Mouse (Mus musculus): ENCODE results near the gene Gm29609. TPM values are rescaled to one million over a fixed set of nuclear protein-coding genes. Genes with fewer than 3 reads are reported as not detected.

The Gm29609 gene
- polyA plus RNA-seq, 1 experiment from 2014 or later, result 2.4 TPM

DNA sequence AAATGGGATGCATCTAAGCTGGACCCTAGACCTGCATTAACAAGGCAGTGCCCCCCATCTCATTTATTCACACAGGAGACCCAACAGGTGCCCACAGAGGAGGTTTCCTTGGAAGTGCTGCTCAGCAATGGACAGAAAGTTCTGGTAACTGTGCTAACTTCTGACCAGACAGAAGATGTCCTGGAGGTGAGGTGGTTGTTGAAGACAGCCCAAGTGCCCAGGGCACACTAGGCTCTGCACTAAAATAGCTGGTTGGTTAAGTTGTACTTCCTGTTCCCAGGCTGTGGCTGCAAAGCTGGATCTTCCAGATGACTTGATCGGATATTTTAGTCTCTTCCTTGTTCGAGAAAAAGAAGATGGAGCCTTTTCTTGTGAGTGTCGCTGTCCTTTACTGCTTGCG is 16.0 kb upstream of the Gm29609 start:
- 93% methylated on average over 4 of the region's 4 CpGs for WGBS
- Histone ChIP-seq H3K27me3 (replicated peaks) (no peaks in the 10 kb centered on the region), H3K9ac (no peak overlapping the region), H3K36me3 (peaks cover 69% of the 10 kb centered on the region), H3K4me1 (peaks cover 26% of the 10 kb centered on the region), H3K4me3 (no peak overlapping the region), H3K27ac (no peak overlapping the region), H3K9me3 (peaks cover 5% of the 10 kb centered on the region), H3K4me2 (replicated peaks) (no peak overlapping the region)
- no peak for ATAC-seq (ENCODE audit: low FRiP score, low read depth)

DNA sequence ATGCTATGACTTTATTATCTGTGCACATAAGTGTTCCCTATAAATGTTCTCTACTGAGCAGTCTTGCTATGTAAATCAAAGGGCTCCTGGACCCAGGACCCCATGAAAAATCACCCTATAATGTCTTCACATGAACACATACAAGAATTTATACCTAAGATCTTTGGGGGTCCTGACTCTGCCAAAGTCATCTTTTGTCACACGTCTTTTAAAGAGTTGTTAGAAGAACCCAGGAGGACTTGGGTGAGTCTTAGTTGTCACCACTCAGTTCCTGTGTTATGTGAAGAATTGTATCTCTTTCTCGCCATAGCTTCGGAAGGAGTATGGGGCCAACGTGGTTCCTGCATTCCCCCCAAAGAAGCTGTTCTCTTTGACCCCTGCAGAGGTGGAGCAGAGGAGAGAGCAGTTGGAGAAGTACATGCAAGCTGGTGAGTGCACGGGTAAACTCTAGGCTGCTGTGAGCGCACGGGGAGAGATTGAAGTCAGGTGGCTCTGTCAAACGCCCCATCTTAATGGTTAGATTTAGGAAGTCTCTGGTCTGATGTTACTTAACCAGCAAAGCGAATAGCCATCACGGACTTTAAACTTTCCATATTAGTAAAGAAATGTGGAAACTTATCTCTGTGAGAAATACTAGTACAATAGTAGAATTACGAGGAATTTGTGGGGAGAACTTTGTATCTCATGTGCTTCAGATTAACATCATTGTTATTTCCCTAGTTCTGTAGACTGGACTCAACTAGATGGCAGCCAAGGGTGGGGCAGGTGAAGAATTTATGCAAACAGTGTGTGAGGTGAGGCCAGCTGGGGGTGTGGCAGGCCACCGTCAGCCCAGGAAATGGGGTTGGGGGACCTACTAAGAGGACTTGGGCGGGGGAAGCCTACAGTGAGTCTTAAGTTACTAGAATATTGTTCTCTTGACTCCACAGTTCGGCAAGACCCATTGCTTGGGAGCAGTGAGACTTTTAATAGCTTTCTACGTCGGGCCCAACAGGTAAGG is 15.1 kb upstream of the Gm29609 start:
- 92% methylated on average over 16 of the region's 16 CpGs for WGBS
- no peak for ATAC-seq (ENCODE audit: low FRiP score, low read depth)
- Histone ChIP-seq H3K4me3 (peak overlapping the region; percentile 83; the same call in 1 of the 2 replicates), H3K9ac (peak overlapping the region; percentile 92; the same call in 1 of the 2 replicates), H3K9me3 (no peaks in the 10 kb centered on the region), H3K4me2 (replicated peaks) (peak overlapping the region; percentile 82), H3K27me3 (replicated peaks) (no peaks in the 10 kb centered on the region), H3K36me3 (peaks cover 69% of the 10 kb centered on the region), H3K4me1 (peaks cover 20% of the 10 kb centered on the region), H3K27ac (no peak overlapping the region)

DNA sequence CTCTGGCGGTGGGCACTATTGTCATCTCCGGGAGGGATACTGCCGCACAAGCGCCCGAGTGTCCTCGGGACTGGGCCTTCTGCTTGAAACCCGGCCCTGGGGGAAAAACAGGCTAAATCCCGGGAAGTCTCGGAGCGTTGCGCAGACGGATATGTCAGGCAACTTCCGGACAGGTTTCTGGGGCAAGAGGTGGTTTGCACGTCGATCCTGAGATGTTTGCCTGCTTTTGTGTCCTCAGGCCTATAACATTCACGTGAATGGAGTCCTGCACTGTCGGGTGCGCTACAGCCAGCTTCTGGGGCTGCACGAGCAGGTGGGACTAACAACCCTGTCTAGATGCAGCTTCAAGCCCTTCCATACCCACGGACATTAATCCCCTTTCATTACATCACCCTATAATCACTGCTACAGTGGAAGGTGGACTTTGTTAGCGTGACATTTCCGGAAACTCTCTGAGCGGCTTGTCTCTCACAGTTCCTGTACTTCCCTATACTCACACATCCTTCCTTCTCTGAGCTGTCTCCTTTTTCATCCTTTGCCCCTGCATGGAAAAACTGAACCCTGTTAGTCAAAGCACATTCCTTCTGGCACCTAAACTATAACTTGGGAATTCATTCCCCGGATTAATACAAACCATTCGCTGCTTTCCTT is 14.0 kb upstream of the Gm29609 start:
- peaks cover 66% of the 10 kb centered on the region for H3K36me3 ChIP-seq
- 0 out of 2 replicates have a peak overlapping the region, but pooled peaks have one; percentile 32 for H3K27ac ChIP-seq
- no peaks in the 10 kb centered on the region for H3K9me3 ChIP-seq
- peak overlapping the region; percentile 82 for H3K4me2 ChIP-seq (replicated peaks)
- ATAC-seq (ENCODE audit: low FRiP score, low read depth), result no peak
- 15% methylated on average over 25 of the region's 25 CpGs for WGBS
- peaks cover 20% of the 10 kb centered on the region for H3K4me1 ChIP-seq
- peak overlapping the region; percentile 92 for H3K9ac ChIP-seq
- no peaks in the 10 kb centered on the region for H3K27me3 ChIP-seq (replicated peaks)
- peak overlapping the region; percentile 83 for H3K4me3 ChIP-seq

DNA sequence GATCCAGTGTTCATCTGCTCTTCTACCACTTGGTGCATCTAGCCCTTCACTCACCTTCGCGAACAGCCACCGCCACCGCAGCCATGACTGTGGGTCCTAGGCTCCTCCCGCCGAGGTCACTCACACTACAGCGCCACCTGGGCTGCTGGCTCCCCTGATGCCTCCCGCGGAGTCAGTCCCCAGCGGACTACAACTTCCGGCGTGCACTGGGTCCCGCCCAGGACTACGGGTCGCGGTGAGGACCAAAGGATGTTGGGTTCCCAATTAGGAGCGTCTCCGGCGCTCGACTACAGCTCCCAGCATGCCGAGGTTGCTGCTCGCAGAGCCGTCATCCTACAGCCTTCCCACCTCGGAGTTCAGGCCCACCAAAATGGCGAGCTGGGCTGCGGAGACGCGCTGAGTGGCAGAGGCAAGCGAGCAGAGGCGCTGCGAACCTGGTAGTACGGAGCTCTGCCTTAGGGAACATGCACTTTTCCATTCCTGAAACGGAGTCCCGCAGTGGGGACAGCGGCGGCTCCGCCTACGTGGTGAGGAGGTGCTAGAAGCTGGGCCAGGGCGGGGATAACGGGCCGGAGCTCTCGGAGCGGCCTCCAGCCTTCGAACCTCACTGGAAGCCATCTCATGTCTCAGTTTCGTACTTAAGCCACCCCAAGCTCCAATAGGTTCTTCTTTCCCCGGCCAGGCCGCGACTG is 13.4 kb upstream of the Gm29609 start, which contains the start of the genes Snx17 and Eif2b4:
Gene Snx17, plus strand, starts transcription at position 289 of the 692 bp plus-strand sequence.
Gene Eif2b4, minus strand, starts transcription at position 492 of the 692 bp plus-strand sequence.
- peak; percentile 94 for ATAC-seq (ENCODE audit: low FRiP score, low read depth)

DNA sequence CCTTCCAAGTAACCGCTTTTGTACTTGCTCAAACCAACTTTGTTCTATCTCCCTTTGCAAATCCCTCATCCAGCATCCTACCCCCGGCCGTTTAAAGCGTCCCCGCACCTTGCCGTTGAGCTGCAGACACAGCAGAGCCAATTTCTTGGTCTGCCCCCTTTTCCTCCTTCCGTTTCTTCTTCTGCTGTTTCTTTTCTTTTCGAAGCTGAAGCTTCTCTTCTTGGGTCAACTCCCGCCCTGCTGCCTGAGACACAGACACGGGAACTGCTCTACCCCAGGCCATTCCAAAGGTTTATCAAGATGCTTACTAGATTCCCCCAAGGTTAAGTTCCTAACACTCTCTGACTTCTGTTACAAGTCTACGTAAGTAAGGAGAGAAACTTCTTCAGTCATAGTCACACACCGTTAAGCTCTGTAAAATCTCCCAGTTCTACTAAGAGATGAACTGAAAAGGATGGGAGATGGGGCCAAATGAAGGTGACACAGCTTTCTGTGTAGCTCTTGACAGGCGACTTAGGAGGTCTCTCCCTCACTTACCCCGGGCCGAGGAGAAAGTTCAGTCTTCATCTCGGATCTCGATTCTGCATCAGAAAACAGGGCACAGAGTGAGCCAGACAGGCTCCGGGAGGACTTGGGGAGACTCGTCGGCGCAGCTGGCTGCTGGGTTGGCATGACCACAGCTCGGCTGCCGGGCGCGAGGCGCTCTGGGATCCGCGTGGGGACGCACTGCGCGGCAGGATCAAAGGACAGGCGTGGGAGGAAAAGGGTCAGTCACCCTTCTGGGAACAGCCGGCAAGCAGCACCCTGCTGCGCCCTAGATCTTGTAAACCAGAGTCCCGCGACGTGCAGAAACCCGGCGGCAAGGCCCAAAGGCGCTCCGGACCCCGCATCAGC is 12.6 kb upstream of the Gm29609 start:
- peaks cover 20% of the 10 kb centered on the region for H3K4me1 ChIP-seq
- H3K27ac ChIP-seq, result peak overlapping the region; percentile 54; the same call in 1 of the 2 replicates
- no peaks in the 10 kb centered on the region for H3K9me3 ChIP-seq
- H3K27me3 ChIP-seq (replicated peaks), result no peaks in the 10 kb centered on the region
- ATAC-seq (ENCODE audit: low FRiP score, low read depth), result peak; percentile 74
- WGBS, result 17% methylated on average over 42 of the region's 42 CpGs
- H3K36me3 ChIP-seq, result peaks cover 66% of the 10 kb centered on the region
- peak overlapping the region; percentile 92 for H3K9ac ChIP-seq
- H3K4me2 ChIP-seq (replicated peaks), result peak overlapping the region; percentile 82
- H3K4me3 ChIP-seq, result peak overlapping the region; percentile 83

More for the DNA sequence above, 13.4 kb upstream of the Gm29609 start, which contains the start of the genes Snx17 and Eif2b4:
- Histone ChIP-seq H3K4me2 (replicated peaks) (peak within 1 kb of the TSS; percentile 82), H3K9ac (peak within 1 kb of the TSS; percentile 92), H3K4me3 (peak within 1 kb of the TSS; percentile 83), H3K4me1 (peaks cover 20% of the 10 kb centered on the region), H3K36me3 (peaks cover 66% of the 10 kb centered on the region), H3K9me3 (no peaks in the 10 kb centered on the region), H3K27ac (peak within 1 kb of the TSS; percentile 54; the same call in 1 of the 2 replicates), H3K27me3 (replicated peaks) (no peaks in the 10 kb centered on the region)
- WGBS, result 0% methylated on average over 48 of the region's 48 CpGs

DNA sequence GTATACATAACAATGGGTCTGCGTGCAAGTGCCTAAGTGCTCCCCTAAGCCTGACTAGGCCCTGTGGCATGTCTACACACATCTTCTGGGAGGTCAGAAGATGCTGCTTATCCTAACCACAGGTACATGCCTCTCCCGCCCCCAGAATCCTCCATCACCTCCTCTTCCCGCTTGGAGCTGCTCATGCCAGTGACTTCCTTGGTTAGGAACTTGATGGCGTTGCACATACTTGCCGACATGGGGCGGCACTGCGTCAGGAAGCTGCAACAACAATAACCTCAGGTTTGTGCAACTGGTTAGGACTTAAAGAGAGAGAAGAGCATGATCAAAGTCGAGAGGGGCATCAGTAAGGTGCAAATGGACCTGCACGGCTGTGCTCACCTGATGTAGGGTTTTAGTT is 10.5 kb upstream of the Gm29609 start:
- peaks cover 53% of the 10 kb centered on the region for H3K36me3 ChIP-seq
- H3K27ac ChIP-seq, result no peak overlapping the region
- 89% methylated on average over 9 of the region's 9 CpGs for WGBS
- H3K27me3 ChIP-seq (replicated peaks), result no peaks in the 10 kb centered on the region
- H3K4me1 ChIP-seq, result peaks cover 20% of the 10 kb centered on the region
- no peak overlapping the region for H3K4me2 ChIP-seq (replicated peaks)
- H3K9ac ChIP-seq, result no peak overlapping the region
- H3K9me3 ChIP-seq, result no peaks in the 10 kb centered on the region
- no peak overlapping the region for H3K4me3 ChIP-seq
- ATAC-seq (ENCODE audit: low FRiP score, low read depth), result no peak

DNA sequence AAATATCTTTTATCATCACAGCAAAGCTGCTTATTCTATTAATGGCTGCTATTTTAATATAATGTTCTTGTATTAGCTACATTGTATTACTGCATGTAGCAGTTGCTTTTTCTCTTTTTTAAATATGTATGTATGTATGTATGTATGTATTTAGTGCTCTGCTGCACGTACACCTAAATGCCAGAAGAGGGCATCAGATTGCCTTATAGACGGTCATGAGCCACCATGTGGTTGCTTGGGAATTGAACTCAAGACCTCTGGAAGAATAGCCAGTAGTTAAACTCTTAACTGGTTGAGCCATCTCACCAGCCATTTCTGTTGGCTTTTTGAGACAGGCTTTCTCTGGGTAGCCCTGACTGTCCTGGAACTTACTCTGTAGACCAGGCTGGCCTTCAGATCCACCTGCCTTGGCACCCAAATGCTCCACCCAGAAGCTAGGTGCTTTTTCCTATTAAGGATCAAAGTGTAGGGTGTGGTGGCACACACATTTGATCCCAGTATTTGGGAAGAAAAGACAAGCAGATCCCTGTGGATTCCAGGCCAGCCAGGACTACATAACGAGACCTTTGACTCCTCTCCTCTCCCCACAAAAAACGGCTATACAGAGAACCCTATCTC is 8.6 kb upstream of the Gm29609 start:
- no peak overlapping the region for H3K9ac ChIP-seq
- ATAC-seq (ENCODE audit: low FRiP score, low read depth), result no peak
- H3K4me3 ChIP-seq, result no peak overlapping the region
- no peaks in the 10 kb centered on the region for H3K27me3 ChIP-seq (replicated peaks)
- WGBS, result 84% methylated on average over 4 of the region's 4 CpGs
- H3K27ac ChIP-seq, result no peak overlapping the region
- H3K4me1 ChIP-seq, result peaks cover 10% of the 10 kb centered on the region
- no peaks in the 10 kb centered on the region for H3K9me3 ChIP-seq
- peaks cover 45% of the 10 kb centered on the region for H3K36me3 ChIP-seq
- no peak overlapping the region for H3K4me2 ChIP-seq (replicated peaks)

DNA sequence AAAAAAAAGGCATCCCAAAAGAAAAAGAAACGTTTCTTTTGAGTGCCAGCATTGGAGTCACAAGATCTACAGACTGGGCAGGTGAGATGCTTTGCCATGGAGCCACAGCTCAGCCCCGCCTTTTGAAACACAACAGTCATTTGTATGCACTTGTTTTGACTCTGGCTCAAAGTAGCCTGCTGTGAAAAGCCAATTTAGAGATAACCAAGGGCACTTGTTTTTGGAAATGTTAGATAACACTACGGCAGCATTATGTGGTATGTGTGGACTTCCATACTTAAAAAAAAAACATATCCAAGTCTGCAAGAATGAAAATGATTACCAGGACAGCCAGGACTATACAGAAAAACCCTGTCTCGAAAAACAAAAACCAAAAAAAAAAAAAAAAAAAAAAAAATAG is 4.0 kb upstream of the Gm29609 start:
- no peak for ATAC-seq (ENCODE audit: low FRiP score, low read depth)
- Histone ChIP-seq H3K4me3 (no peak overlapping the region), H3K9ac (no peak overlapping the region), H3K4me1 (no peaks in the 10 kb centered on the region), H3K36me3 (peaks cover 22% of the 10 kb centered on the region), H3K27me3 (replicated peaks) (no peaks in the 10 kb centered on the region), H3K27ac (no peak overlapping the region), H3K9me3 (no peaks in the 10 kb centered on the region), H3K4me2 (replicated peaks) (no peak overlapping the region)
- WGBS, result 61% methylated on average over 4 of the region's 4 CpGs

DNA sequence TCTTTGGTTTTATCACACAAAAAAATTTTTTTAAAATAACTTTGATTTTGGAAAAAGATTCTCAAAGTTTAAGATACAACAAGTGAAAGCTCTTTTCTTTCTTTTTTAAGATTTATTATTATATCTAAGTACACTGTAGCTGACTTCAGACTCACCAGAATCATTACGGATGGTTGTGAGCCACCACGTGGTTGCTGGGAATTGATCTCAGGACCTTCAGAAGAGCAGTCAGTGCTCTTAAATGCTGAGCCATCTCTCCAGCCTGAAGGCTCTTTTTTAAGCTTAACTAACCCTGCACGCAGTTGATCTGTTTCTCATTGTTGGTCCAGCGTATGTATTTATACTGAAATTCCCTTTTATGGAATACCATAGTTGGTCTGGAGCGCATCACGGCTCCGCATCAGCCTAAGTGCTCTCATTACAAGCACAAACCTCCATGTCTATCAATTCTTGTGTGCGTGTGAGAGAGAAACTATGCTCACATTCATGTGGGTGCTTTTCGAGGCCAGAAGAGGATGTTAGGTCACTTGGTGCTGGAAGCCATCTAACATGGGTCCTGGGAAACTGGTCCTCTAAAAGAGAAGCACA is 1.6 kb upstream of the Gm29609 start:
- Histone ChIP-seq H3K4me1 (peaks cover 6% of the 10 kb centered on the region; the same call in 1 of the 2 replicates), H3K27ac (no peak overlapping the region), H3K9ac (no peak overlapping the region), H3K4me3 (no peak overlapping the region), H3K36me3 (no peaks in the 10 kb centered on the region), H3K4me2 (replicated peaks) (no peak overlapping the region), H3K9me3 (no peaks in the 10 kb centered on the region), H3K27me3 (replicated peaks) (no peaks in the 10 kb centered on the region)
- no peak for ATAC-seq (ENCODE audit: low FRiP score, low read depth)
- 95% methylated on average over 9 of the region's 9 CpGs for WGBS

DNA sequence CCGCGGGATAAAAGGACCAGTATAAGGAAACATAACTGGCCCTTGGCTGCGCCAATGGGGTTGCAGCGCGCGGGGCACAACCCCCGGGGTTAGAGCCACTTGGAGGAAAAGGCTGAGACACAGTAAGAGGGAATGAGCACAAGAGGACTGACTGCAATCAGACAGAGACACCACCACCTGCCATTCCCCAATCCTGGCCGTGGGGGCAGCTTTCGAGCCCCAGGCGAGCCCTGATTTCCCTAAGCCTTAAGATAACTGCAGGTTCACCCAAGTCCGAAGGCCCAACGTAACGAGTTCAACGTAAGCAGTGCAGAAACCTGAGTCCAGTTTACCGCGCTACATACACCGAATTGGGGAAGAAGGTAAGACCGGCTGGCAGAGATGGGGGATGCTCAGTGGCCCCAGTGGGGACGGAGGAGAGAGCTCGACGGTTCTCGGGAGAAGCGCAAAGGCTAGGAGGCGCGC is 378 bp downstream of the Gm29609 start:
- Histone ChIP-seq H3K9me3 (no peaks in the 10 kb centered on the region), H3K4me1 (peaks cover 6% of the 10 kb centered on the region; the same call in 1 of the 2 replicates), H3K4me3 (peak overlapping the region; percentile 73), H3K36me3 (peaks cover 5% of the 10 kb centered on the region), H3K27me3 (replicated peaks) (no peaks in the 10 kb centered on the region), H3K9ac (peak overlapping the region; percentile 78), H3K4me2 (replicated peaks) (peak overlapping the region; percentile 93), H3K27ac (peak overlapping the region; percentile 75; the same call in 1 of the 2 replicates)
- ATAC-seq (ENCODE audit: low FRiP score, low read depth), result peak; percentile 14; the same call in 1 of the 2 replicates
- under 1% methylated on average over 25 of the region's 25 CpGs for WGBS
